Mouse (Mus musculus) myocyte (in vitro differentiated cells): ENCODE measurements around the gene Pvr. TPM values are rescaled to one million over a fixed set of nuclear protein-coding genes. Genes with fewer than 3 reads are reported as not detected.
A peak's percentile ranks its signal among the peaks of the same experiment; 100 is the strongest.
"Not testable (repeated sequence)": the region's sequence is repeated elsewhere in the genome, so short reads cannot be mapped to it uniquely, and the experiment has no call there.

Experiments used
- H3K27me3 ChIP-seq: one replicate; pipeline ENCODE4 v1.6.1; 2011; ENCODE audit not compliant: control insufficient read depth, insufficient read depth, insufficient read length
- H3K36me3 ChIP-seq: one replicate; pipeline ENCODE4 v1.6.1; 2011; ENCODE audit not compliant: control insufficient read depth, insufficient read depth
- H3K4me2 ChIP-seq: one replicate; pipeline ENCODE4 v1.6.1; 2011; ENCODE audit warnings: low read depth, control low read depth
- H3K4me3 ChIP-seq: one replicate; pipeline ENCODE4 v1.5.1; 2011; ENCODE audit warnings: mild to moderate bottlenecking, control low read depth, moderate library complexity
- H3K79me2 ChIP-seq: one replicate; pipeline ENCODE4 v1.6.1; 2011; ENCODE audit not compliant: control insufficient read depth, insufficient read depth
- H3ac ChIP-seq: one replicate; pipeline ENCODE4 v1.6.1; 2011; ENCODE audit not compliant: control insufficient read depth, insufficient read length
- CEBPB ChIP-seq: IDR thresholded peaks from 2 replicates; pipeline ENCODE4 v1.6.1; 2011; ENCODE audit warnings: mild to moderate bottlenecking, moderate library complexity; ENCODE audit not compliant: poor library complexity, insufficient read depth, severe bottlenecking
- E2F4 ChIP-seq: IDR thresholded peaks from one replicate; pipeline ENCODE4 v1.6.1; 2011; ENCODE audit warnings: mild to moderate bottlenecking, control low read depth, moderate library complexity; ENCODE audit not compliant: insufficient read depth
- MAX ChIP-seq: IDR thresholded peaks from one replicate; pipeline ENCODE4 v1.6.1; 2011; ENCODE audit warnings: low read depth, mild to moderate bottlenecking, control low read depth
- MYOD1 ChIP-seq, 3 experiments: IDR thresholded peaks; one replicate each; pipeline ENCODE4 v1.6.1; 2011; ENCODE audit warnings: control low read depth in 2 of 3, low read depth in 2 of 3, mild to moderate bottlenecking in 2 of 3, moderate library complexity in 1 of 3; ENCODE audit not compliant: insufficient read length in 2 of 3, control insufficient read depth in 1 of 3
- MYOG ChIP-seq, 3 experiments: IDR thresholded peaks; one replicate each; pipeline ENCODE4 v1.6.1; 2011; ENCODE audit warnings: control low read depth in 2 of 3, low read depth in 2 of 3, mild to moderate bottlenecking in 2 of 3; ENCODE audit not compliant: insufficient read length in 2 of 3, control insufficient read depth in 1 of 3, insufficient read depth in 1 of 3
- POLR2AphosphoS2 ChIP-seq: IDR thresholded peaks from one replicate; pipeline ENCODE4 v1.6.1; 2011; ENCODE audit warnings: low read depth, control low read depth; ENCODE audit not compliant: insufficient read length
- REST ChIP-seq: IDR thresholded peaks from one replicate; pipeline ENCODE4 v1.6.1; 2011; ENCODE audit warnings: mild to moderate bottlenecking, control low read depth, moderate library complexity; ENCODE audit not compliant: insufficient read depth, insufficient read length
- SRF ChIP-seq: IDR thresholded peaks from one replicate; pipeline ENCODE4 v1.6.1; 2011; ENCODE audit warnings: low read depth; ENCODE audit not compliant: control insufficient read depth, insufficient read length
- TCF12 ChIP-seq: IDR thresholded peaks from one replicate; pipeline ENCODE4 v1.6.1; 2011; ENCODE audit warnings: mild to moderate bottlenecking, control low read depth; ENCODE audit not compliant: poor library complexity, insufficient read depth, severe bottlenecking
- USF1 ChIP-seq: IDR thresholded peaks from one replicate; pipeline ENCODE4 v1.6.1; 2011; ENCODE audit warnings: low read depth, mild to moderate bottlenecking, control low read depth, moderate library complexity
- polyA plus RNA-seq: library from polyadenylated mRNA; unstranded; fragments of >200 nt; fragmentation: generic; extraction: Trizol; gene quantifications from one replicate; pipeline ENCODE4 v1.2.1, GENCODE M21; 2012; ENCODE audit warnings: missing spikeins

The Pvr gene
- polyA plus RNA-seq, 1 experiment: 39.7 TPM

- no peak overlapping the region for H3ac ChIP-seq
- no peaks in the 10 kb centered on the region for H3K79me2 ChIP-seq
- TF ChIP-seq MYOG (IDR thresholded peaks at IDR 0.05; ENCODE audit: control insufficient read depth in 1 of 3, insufficient read depth in 1 of 3, insufficient read length in 2 of 3, low read depth in 2 of 3) (peak in 1 of 3 experiments; percentile 40), E2F4 (no peak), POLR2AphosphoS2 (no peak), MYOD1 (IDR thresholded peaks at IDR 0.05; ENCODE audit: control insufficient read depth in 1 of 3, insufficient read length in 2 of 3, low read depth in 2 of 3) (peak; percentile 41 to 67 (median 55))
- no peak overlapping the region for H3K4me3 ChIP-seq
- H3K27me3 ChIP-seq: no peaks in the 10 kb centered on the region
- H3K4me2 ChIP-seq: no peak overlapping the region
- no peaks in the 10 kb centered on the region for H3K36me3 ChIP-seq
Measured at GRCm38 (mm10) chr7:19935171-19935751, 14.3 kb upstream of the Pvr start.

GRCm38 (mm10) chr7:19932877-19933809 is 12.2 kb upstream of the Pvr start:
- H3K4me3 ChIP-seq: no peak overlapping the region
- no peaks in the 10 kb centered on the region for H3K27me3 ChIP-seq
- TF ChIP-seq TCF12 (peak; percentile 35), MYOD1 (IDR thresholded peaks at IDR 0.05; ENCODE audit: control insufficient read depth in 1 of 3, insufficient read length in 2 of 3, low read depth in 2 of 3) (peak in 2 of 3 experiments; percentile 72 to 89), USF1 (no peak), MYOG (IDR thresholded peaks at IDR 0.05; ENCODE audit: control insufficient read depth in 1 of 3, insufficient read depth in 1 of 3, insufficient read length in 2 of 3, low read depth in 2 of 3) (peak in 2 of 3 experiments; percentile 44 to 84)
- no peak overlapping the region for H3ac ChIP-seq
- H3K79me2 ChIP-seq: no peaks in the 10 kb centered on the region
- H3K4me2 ChIP-seq: peak overlapping the region; percentile 58
- no peaks in the 10 kb centered on the region for H3K36me3 ChIP-seq

GRCm38 (mm10) chr7:19932133-19932876 is 11.3 kb upstream of the Pvr start:
- Histone ChIP-seq H3K4me3 (no peak overlapping the region), H3ac (no peak overlapping the region), H3K36me3 (no peaks in the 10 kb centered on the region), H3K27me3 (no peaks in the 10 kb centered on the region), H3K79me2 (no peaks in the 10 kb centered on the region), H3K4me2 (no peak overlapping the region)
- TF ChIP-seq TCF12 (no peak), MYOD1 (IDR thresholded peaks at IDR 0.05; ENCODE audit: control insufficient read depth in 1 of 3, insufficient read length in 2 of 3, low read depth in 2 of 3) (peak in 2 of 3 experiments; percentile 3 to 58), CEBPB (no peak)

- H3K36me3 ChIP-seq, H3K4me3 ChIP-seq, H3K79me2 ChIP-seq, H3K4me2 ChIP-seq, H3ac ChIP-seq, H3K27me3 ChIP-seq: not testable (repeated sequence)
Measured at GRCm38 (mm10) chr7:19930481-19930880, 9.5 kb upstream of the Pvr start.

- Histone ChIP-seq H3K4me2 (no peak overlapping the region), H3ac (no peak overlapping the region), H3K4me3 (no peak overlapping the region), H3K79me2 (no peaks in the 10 kb centered on the region), H3K36me3 (no peaks in the 10 kb centered on the region), H3K27me3 (no peaks in the 10 kb centered on the region)
- TF ChIP-seq MYOD1 (IDR thresholded peaks at IDR 0.05; ENCODE audit: control insufficient read depth in 1 of 3, insufficient read length in 2 of 3, low read depth in 2 of 3) (peak in 1 of 3 experiments; percentile 11), REST (no peak), MAX (no peak), E2F4 (no peak), TCF12 (no peak), CEBPB (no peak), SRF (no peak)
Measured at GRCm38 (mm10) chr7:19928486-19928885, 7.5 kb upstream of the Pvr start.
